Mouse (Mus musculus) testis, adult 2 months (tissue): Measurements from ENCODE around the gene Arid2.

ENCODE experiments used
- CTCF ChIP-seq: fragments of 200-500 bp; IDR thresholded peaks from 2 replicates; pipeline ENCODE4 v1.5.1; 2012; ENCODE audit warnings: low read depth, mild to moderate bottlenecking, inconsistent platforms, low read length, moderate library complexity; ENCODE audit not compliant: control insufficient read depth, insufficient read depth, insufficient replicate concordance
- POLR2A ChIP-seq: fragments of 200-500 bp; IDR thresholded peaks from 2 replicates; pipeline ENCODE4 v1.6.1; 2012; ENCODE audit warnings: low read depth, mild to moderate bottlenecking, inconsistent platforms, low read length, moderate library complexity; ENCODE audit not compliant: control insufficient read depth

DNA sequence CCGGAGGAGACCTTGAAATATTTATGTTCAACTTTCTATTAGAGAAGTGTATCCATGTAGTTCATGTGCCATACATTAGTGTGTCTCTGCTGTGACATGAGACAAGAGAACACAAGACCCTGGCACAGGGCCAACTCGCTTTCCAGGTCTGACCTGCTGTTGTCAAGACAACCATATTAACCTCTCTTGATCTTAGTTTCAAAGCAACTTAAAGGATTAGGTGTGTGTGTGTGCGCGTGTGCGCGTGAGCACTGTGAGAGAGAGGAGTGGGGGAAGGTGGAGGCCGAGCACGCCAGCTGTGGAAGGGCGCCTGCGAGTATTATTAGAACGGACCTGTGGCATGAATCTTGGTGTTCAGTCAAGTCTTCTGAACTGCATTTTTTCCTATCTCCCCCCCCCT lies 15.0 kb upstream of the Arid2 start:
- TF ChIP-seq CTCF = no peak
- no peak for TF ChIP-seq POLR2A
